Mouse (Mus musculus): ENCODE data around the gene Cysltr2.

The Cysltr2 gene

GRCm38 (mm10) chr14:73048937-73049336, at the start of gene Cysltr2:
Cysltr2 (minus strand) TSS chr14:73049114.
- peak; percentile 2 for DNase-seq (ENCODE audit: low read depth, low spot score)

GRCm38 (mm10) chr14:73094802-73095550, 46.1 kb upstream of the Cysltr2 start:
- DNase-seq (ENCODE audit: low read depth, low spot score) = no peak

- DNase-seq (ENCODE audit: low read depth, low spot score) = no peak
Measured at GRCm38 (mm10) chr14:73092871-73093270, 44.0 kb upstream of the Cysltr2 start.

- no peak for DNase-seq (ENCODE audit: low read depth, low spot score)
Measured at GRCm38 (mm10) chr14:73088224-73088623, 39.3 kb upstream of the Cysltr2 start.

GRCm38 (mm10) chr14:73087746-73088145, 38.8 kb upstream of the Cysltr2 start:
- no peak for DNase-seq (ENCODE audit: low read depth, low spot score)

- DNase-seq (ENCODE audit: low read depth, low spot score) = no peak
Measured at GRCm38 (mm10) chr14:73087247-73087646, 38.3 kb upstream of the Cysltr2 start.

- no peak for DNase-seq (ENCODE audit: low read depth, low spot score)
Measured at GRCm38 (mm10) chr14:73086425-73086824, 37.5 kb upstream of the Cysltr2 start.

GRCm38 (mm10) chr14:73083563-73083962, 34.6 kb upstream of the Cysltr2 start:
- DNase-seq (ENCODE audit: low read depth, low spot score) = no peak

- DNase-seq (ENCODE audit: low read depth, low spot score) = no peak
Measured at GRCm38 (mm10) chr14:73064460-73064859, 15.5 kb upstream of the Cysltr2 start.

- DNase-seq (ENCODE audit: low read depth, low spot score) = no peak
Measured at GRCm38 (mm10) chr14:73058755-73059154, 9.8 kb upstream of the Cysltr2 start.

GRCm38 (mm10) chr14:73057764-73058163, 8.8 kb upstream of the Cysltr2 start:
- DNase-seq (ENCODE audit: low read depth, low spot score) = no peak

- DNase-seq (ENCODE audit: low read depth, low spot score) = no peak
Measured at GRCm38 (mm10) chr14:73056813-73057212, 7.9 kb upstream of the Cysltr2 start.

GRCm38 (mm10) chr14:73045199-73045928, 3.5 kb downstream of the Cysltr2 start:
- DNase-seq (ENCODE audit: low read depth, low spot score) = no peak

GRCm38 (mm10) chr14:73041689-73042088, 7.2 kb downstream of the Cysltr2 start:
- DNase-seq (ENCODE audit: low read depth, low spot score) = no peak

GRCm38 (mm10) chr14:73033290-73033689, 15.6 kb downstream of the Cysltr2 start:
- no peak for DNase-seq (ENCODE audit: low read depth, low spot score)

- DNase-seq (ENCODE audit: low read depth, low spot score) = no peak
Measured at GRCm38 (mm10) chr14:73031218-73031617, 17.7 kb downstream of the Cysltr2 start.

GRCm38 (mm10) chr14:73017272-73017671, 31.6 kb downstream of the Cysltr2 start:
- DNase-seq (ENCODE audit: low read depth, low spot score) = no peak

GRCm38 (mm10) chr14:73015386-73015785, 33.5 kb downstream of the Cysltr2 start:
- no peak for DNase-seq (ENCODE audit: low read depth, low spot score)

- no peak for DNase-seq (ENCODE audit: low read depth, low spot score)
Measured at GRCm38 (mm10) chr14:73013723-73014544, 35.0 kb downstream of the Cysltr2 start.

GRCm38 (mm10) chr14:73001814-73002213, 47.1 kb downstream of the Cysltr2 start:
- DNase-seq (ENCODE audit: low read depth, low spot score) = no peak

GRCm38 (mm10) chr14:73000325-73000724, 48.6 kb downstream of the Cysltr2 start:
- peak; percentile 45 for DNase-seq (ENCODE audit: low read depth, low spot score)

GRCm38 (mm10) chr14:72998111-72998510, 50.8 kb downstream of the Cysltr2 start:
- no peak for DNase-seq (ENCODE audit: low read depth, low spot score)

All from skeletal muscle tissue, adult 2 months (tissue).